In genomic region chrX:20920249-20920843, GRCm38 (mm10) we compare ENCODE assay signal across 7 mouse cellular contexts. TPM values are rescaled to one million over a fixed set of nuclear protein-coding genes. Genes with fewer than 3 reads are reported as not detected.
DNase-seq lines count a peak whose midpoint lies in the region; ATAC-seq and TF ChIP-seq lines count a peak whose summit lies in the region.

No protein-coding gene starts in this region.

- H3K27me3 ChIP-seq in forebrain, embryonic 11.5 days (ENCODE audit: control insufficient read depth, insufficient read depth, low read length), result no peaks in the 10 kb centered on the region
- H3K27me3 ChIP-seq in limb, embryonic 15.5 days, result peaks cover 2% of the 10 kb centered on the region; the same call in 1 of the 2 replicates
- no peaks in the 10 kb centered on the region for H3K27me3 ChIP-seq in stomach, embryonic 16.5 days (ENCODE audit: control insufficient read depth, insufficient read depth, low read length)

- H3K4me1 ChIP-seq in bone marrow, adult 2 months (ENCODE audit: control insufficient read depth, insufficient read depth, low read length), result no peaks in the 10 kb centered on the region
- 0 out of 2 replicates have a peak, but pooled peaks cover 2% of the 10 kb centered on the region for H3K4me1 ChIP-seq in forebrain, embryonic 11.5 days (replicated peaks; ENCODE audit: control insufficient read depth, insufficient read depth, low read length)
- peaks cover 5% of the 10 kb centered on the region for H3K4me1 ChIP-seq in limb, embryonic 15.5 days
- H3K4me1 ChIP-seq in stomach, embryonic 16.5 days (ENCODE audit: control insufficient read depth, insufficient read depth, low read length), result no peaks in the 10 kb centered on the region

- H3K36me3 ChIP-seq in forebrain, embryonic 11.5 days (ENCODE audit: control insufficient read depth, insufficient read depth, low read length), result no peaks in the 10 kb centered on the region
- no peaks in the 10 kb centered on the region for H3K36me3 ChIP-seq in limb, embryonic 15.5 days
- H3K36me3 ChIP-seq in stomach, embryonic 16.5 days (ENCODE audit: control insufficient read depth, insufficient read depth, low read length), result no peaks in the 10 kb centered on the region

- 6% methylated on average over 49 of the region's 49 CpGs for WGBS in bone marrow, adult 2 months
- WGBS in forebrain, embryonic 11.5 days, result 22% methylated on average over 43 of the region's 49 CpGs
- 16% methylated on average over 46 of the region's 49 CpGs for WGBS in limb, embryonic 15.5 days
- WGBS in stomach, embryonic 16.5 days, result 8% methylated on average over 32 of the region's 49 CpGs

- H3K4me3 ChIP-seq in bone marrow, adult 2 months (replicated peaks; ENCODE audit: control insufficient read depth, low read depth, low read length), result peak overlapping the region; percentile 55
- peak overlapping the region; percentile 42 for H3K4me3 ChIP-seq in forebrain, embryonic 11.5 days (ENCODE audit: low read depth, low read length)
- H3K4me3 ChIP-seq in limb, embryonic 15.5 days, result peak overlapping the region; percentile 41
- H3K4me3 ChIP-seq in stomach, embryonic 16.5 days (replicated peaks; ENCODE audit: low read length), result peak overlapping the region; percentile 43

- no peak for TF ChIP-seq CTCF in bone marrow, adult 2 months (IDR thresholded peaks at IDR 0.05; ENCODE audit: control insufficient read depth, insufficient read depth, low read length)

- peak overlapping the region; percentile 53 for H3K9ac ChIP-seq in forebrain, embryonic 11.5 days (ENCODE audit: low read length)
- H3K9ac ChIP-seq in limb, embryonic 15.5 days, result no peak overlapping the region
- peak overlapping the region; percentile 16; the same call in 1 of the 2 replicates for H3K9ac ChIP-seq in stomach, embryonic 16.5 days (ENCODE audit: low read length)

- peak; percentile 11 to 18 for DNase-seq in layer of hippocampus, postnatal 14 days (ENCODE audit: low spot score in 2 of 2)
- no peak for DNase-seq in layer of hippocampus, postnatal 36 days
- DNase-seq in forebrain, embryonic 11.5 days (ENCODE audit: low spot score), result no peak
- DNase-seq in thymus, postnatal 0 days (ENCODE audit: low spot score), result no peak

- ATAC-seq in forebrain, embryonic 11.5 days (replicated peaks; ENCODE audit: low FRiP score), result peak; percentile 66
- peak; percentile 44; the same call in 1 of the 2 replicates for ATAC-seq in limb, embryonic 15.5 days (ENCODE audit: insufficient number of reproducible peaks, low FRiP score, low TSS enrichment, low read depth)
- peak; percentile 39; the same call in 1 of the 2 replicates for ATAC-seq in stomach, embryonic 16.5 days (ENCODE audit: insufficient read depth, low FRiP score)

- H3K4me2 ChIP-seq in forebrain, embryonic 11.5 days (ENCODE audit: low read depth, low read length, severe bottlenecking), result peak overlapping the region; percentile 53
- peak overlapping the region; percentile 84 for H3K4me2 ChIP-seq in limb, embryonic 15.5 days
- peak overlapping the region; percentile 82 for H3K4me2 ChIP-seq in stomach, embryonic 16.5 days (ENCODE audit: low read depth, low read length)

- no peak for TF ChIP-seq POLR2A in bone marrow, adult 2 months (IDR thresholded peaks at IDR 0.05; ENCODE audit: borderline replicate concordance, control insufficient read depth, low read depth, low read length)

- no peak overlapping the region; the same call in 1 of the 2 replicates for H3K27ac ChIP-seq in bone marrow, adult 2 months (ENCODE audit: control insufficient read depth, insufficient read depth, low read depth, low read length, poor library complexity)
- H3K27ac ChIP-seq in forebrain, embryonic 11.5 days (ENCODE audit: low read depth, low read length), result no peak overlapping the region
- no peak overlapping the region for H3K27ac ChIP-seq in limb, embryonic 15.5 days
- H3K27ac ChIP-seq in stomach, embryonic 16.5 days (ENCODE audit: low read length), result no peak overlapping the region

- H3K9me3 ChIP-seq in forebrain, embryonic 11.5 days (ENCODE audit: control insufficient read depth, low read length), result no peaks in the 10 kb centered on the region
- H3K9me3 ChIP-seq in limb, embryonic 15.5 days, result no peaks in the 10 kb centered on the region
- no peaks in the 10 kb centered on the region for H3K9me3 ChIP-seq in stomach, embryonic 16.5 days (replicated peaks; ENCODE audit: control insufficient read depth, low read length)

RNA-seq across cellular contexts. Expression of gene Syn1, which starts 0.5 kb away (rescaled TPM):
- total RNA-seq in layer of hippocampus, postnatal 14 days (2021), result 100 to 1,000 TPM; 552 to 553 TPM
- 100 to 1,000 TPM; 444 to 469 TPM for total RNA-seq in layer of hippocampus, postnatal 36 days (2021)
- 0.47 and 0.50 TPM in 2 replicates for polyA plus RNA-seq in bone marrow, adult 2 months (2011; ENCODE audit: insufficient read depth, insufficient read length, low replicate concordance, missing spikeins)
- 11.5 and 12.6 TPM in 2 replicates for polyA plus RNA-seq in forebrain, embryonic 11.5 days (2014; fragmentation: Nextera tagmentation; extraction: Ambion mirVana)
- polyA plus RNA-seq in limb, embryonic 15.5 days (2015; fragmentation: Nextera tagmentation; extraction: Ambion mirVana), result 0.32 and 0.35 TPM in 2 replicates
- polyA plus RNA-seq in stomach, embryonic 16.5 days (2015; fragmentation: Nextera tagmentation; extraction: Ambion mirVana), result 0.87 and 1.1 TPM in 2 replicates
- 0.04 TPM in 1 of 2 replicates, not detected in the other for polyA plus RNA-seq in thymus, postnatal 0 days (2015; fragmentation: Nextera tagmentation; extraction: Ambion mirVana)

RNA-seq across cellular contexts. Expression of gene Cfp, which starts 11.0 kb away (rescaled TPM):
- total RNA-seq in layer of hippocampus, postnatal 14 days (2021), result 10 to 100 TPM in 1 of 2 experiments, 1 to 10 TPM in 1; 9.5 to 11.3 TPM
- 10 to 100 TPM; 15.0 to 22.8 TPM for total RNA-seq in layer of hippocampus, postnatal 36 days (2021)
- 64.4 and 170 TPM in 2 replicates for polyA plus RNA-seq in bone marrow, adult 2 months (2011; ENCODE audit: insufficient read depth, insufficient read length, low replicate concordance, missing spikeins)
- 4.5 and 5.7 TPM in 2 replicates for polyA plus RNA-seq in forebrain, embryonic 11.5 days (2014; fragmentation: Nextera tagmentation; extraction: Ambion mirVana)
- polyA plus RNA-seq in limb, embryonic 15.5 days (2015; fragmentation: Nextera tagmentation; extraction: Ambion mirVana), result 7.7 and 8.4 TPM in 2 replicates
- 9.2 and 10.9 TPM in 2 replicates for polyA plus RNA-seq in stomach, embryonic 16.5 days (2015; fragmentation: Nextera tagmentation; extraction: Ambion mirVana)
- polyA plus RNA-seq in thymus, postnatal 0 days (2015; fragmentation: Nextera tagmentation; extraction: Ambion mirVana), result 22.5 and 25.6 TPM in 2 replicates

RNA-seq across cellular contexts. Expression of gene Elk1, which starts 30.1 kb away (rescaled TPM):
- total RNA-seq in layer of hippocampus, postnatal 14 days (2021), result 10 to 100 TPM; 46.1 to 47.8 TPM
- 10 to 100 TPM; 90.7 to 95.4 TPM for total RNA-seq in layer of hippocampus, postnatal 36 days (2021)
- polyA plus RNA-seq in bone marrow, adult 2 months (2011; ENCODE audit: insufficient read depth, insufficient read length, low replicate concordance, missing spikeins), result 2.1 and 5.0 TPM in 2 replicates
- polyA plus RNA-seq in forebrain, embryonic 11.5 days (2014; fragmentation: Nextera tagmentation; extraction: Ambion mirVana), result 9.9 and 10.0 TPM in 2 replicates
- 11.6 and 14.4 TPM in 2 replicates for polyA plus RNA-seq in limb, embryonic 15.5 days (2015; fragmentation: Nextera tagmentation; extraction: Ambion mirVana)
- polyA plus RNA-seq in stomach, embryonic 16.5 days (2015; fragmentation: Nextera tagmentation; extraction: Ambion mirVana), result 9.8 and 10.7 TPM in 2 replicates
- 4.6 and 4.8 TPM in 2 replicates for polyA plus RNA-seq in thymus, postnatal 0 days (2015; fragmentation: Nextera tagmentation; extraction: Ambion mirVana)

RNA-seq across cellular contexts. Expression of gene Uxt, which starts 41.5 kb away (rescaled TPM):
- 10 to 100 TPM in 1 of 2 experiments, 1 to 10 TPM in 1; 9.4 to 11.3 TPM for total RNA-seq in layer of hippocampus, postnatal 14 days (2021)
- 10 to 100 TPM; 11.5 to 12.2 TPM for total RNA-seq in layer of hippocampus, postnatal 36 days (2021)
- polyA plus RNA-seq in bone marrow, adult 2 months (2011; ENCODE audit: insufficient read depth, insufficient read length, low replicate concordance, missing spikeins), result 32.4 and 51.5 TPM in 2 replicates
- 56.2 and 62.6 TPM in 2 replicates for polyA plus RNA-seq in forebrain, embryonic 11.5 days (2014; fragmentation: Nextera tagmentation; extraction: Ambion mirVana)
- polyA plus RNA-seq in limb, embryonic 15.5 days (2015; fragmentation: Nextera tagmentation; extraction: Ambion mirVana), result 44.3 and 47.3 TPM in 2 replicates
- 41.0 and 44.7 TPM in 2 replicates for polyA plus RNA-seq in stomach, embryonic 16.5 days (2015; fragmentation: Nextera tagmentation; extraction: Ambion mirVana)
- 111 and 112 TPM in 2 replicates for polyA plus RNA-seq in thymus, postnatal 0 days (2015; fragmentation: Nextera tagmentation; extraction: Ambion mirVana)

RNA-seq across cellular contexts. Expression of gene Timp1, which starts 50.4 kb away (rescaled TPM):
- under 1 TPM in 1 of 2 experiments, not detected in 1; 0.41 TPM for total RNA-seq in layer of hippocampus, postnatal 14 days (2021)
- total RNA-seq in layer of hippocampus, postnatal 36 days (2021), result under 1 TPM; 0.42 to 0.63 TPM
- polyA plus RNA-seq in bone marrow, adult 2 months (2011; ENCODE audit: insufficient read depth, insufficient read length, low replicate concordance, missing spikeins), result 3.7 and 29.4 TPM in 2 replicates
- 5.8 and 7.4 TPM in 2 replicates for polyA plus RNA-seq in forebrain, embryonic 11.5 days (2014; fragmentation: Nextera tagmentation; extraction: Ambion mirVana)
- polyA plus RNA-seq in limb, embryonic 15.5 days (2015; fragmentation: Nextera tagmentation; extraction: Ambion mirVana), result 36.0 and 41.1 TPM in 2 replicates
- 18.8 and 19.3 TPM in 2 replicates for polyA plus RNA-seq in stomach, embryonic 16.5 days (2015; fragmentation: Nextera tagmentation; extraction: Ambion mirVana)
- polyA plus RNA-seq in thymus, postnatal 0 days (2015; fragmentation: Nextera tagmentation; extraction: Ambion mirVana), result 7.0 and 7.8 TPM in 2 replicates

Comparison
In these comparisons a context has a peak if more than half of its experiments do, and no peak if none do; other contexts are left out.
1. DNase-seq: peak in layer of hippocampus, postnatal 14 days (2 of 2); none in layer of hippocampus, postnatal 36 days (0 of 2), forebrain, embryonic 11.5 days (single experiment) and thymus, postnatal 0 days (single experiment).
2. Peak in every context shown above with its lines, with median percentiles within 50 percentile points of each other: H3K4me3 ChIP-seq, ATAC-seq and H3K4me2 ChIP-seq.